Mouse (Mus musculus) adrenal gland, adult 8-10 months (tissue): ENCODE data around the gene Rtl5. TPM values are rescaled to one million over a fixed set of nuclear protein-coding genes. Genes with fewer than 3 reads are reported as not detected.

ENCODE experiments used
- total RNA-seq, 4 experiments: library from RNA; stranded (reverse); gene quantifications; 2 replicates each; pipeline ENCODE4 v1.2.4; 2022

Rtl5 gene
- total RNA-seq, 4 experiments from 2014 or later, result 7.8 to 15.2 (median 11.5) TPM

Other genes starting within 250 kb of the Rtl5 start
- 10 to 100 TPM in 1 of 4 experiments, 1 to 10 TPM in 3; 4.4 to 11.5 (median 5.7) TPM for gene Nhsl2, start 221.9 kb downstream of the Rtl5 start, total RNA-seq
- gene Pin4, start 48.1 kb upstream of the Rtl5 start, total RNA-seq, result 10 to 100 TPM; 17.4 to 90.6 (median 27.7) TPM
- gene Ercc6l, start 85.8 kb upstream of the Rtl5 start, total RNA-seq, result under 1 TPM; 0.28 to 0.41 (median 0.32) TPM
- gene Rps4x, start 118.1 kb upstream of the Rtl5 start, total RNA-seq, result 1,000 to 10,000 TPM in 2 of 4 experiments, 100 to 1,000 TPM in 2; 839 to 1,175 (median 999) TPM
- gene Cited1, start 180.9 kb upstream of the Rtl5 start, total RNA-seq, result 100 to 1,000 TPM in 1 of 4 experiments, 10 to 100 TPM in 1, 1 to 10 TPM in 2; 2.0 to 111 (median 45.5) TPM